Mouse (Mus musculus) cerebellum, adult 8-10 months (tissue): ENCODE data around the gene Fndc8.
A peak's percentile ranks its signal among the peaks of the same experiment; 100 is the strongest.

ENCODE experiments used
- DNase-seq: peaks from one replicate; pipeline ENCODE4 v3.0.0; 2022

The Fndc8 gene

GRCm38 (mm10) chr11:82891936-82892335 is at the start of gene Fndc8:
Gene Fndc8, plus strand, starts transcription at chr11:82892124.
- DNase-seq: no peak

- no peak for DNase-seq
Measured at GRCm38 (mm10) chr11:82844771-82845414, 47.0 kb upstream of the Fndc8 start.

GRCm38 (mm10) chr11:82845415-82846078 is 46.4 kb upstream of the Fndc8 start:
- DNase-seq: peak; percentile 20

DNA sequence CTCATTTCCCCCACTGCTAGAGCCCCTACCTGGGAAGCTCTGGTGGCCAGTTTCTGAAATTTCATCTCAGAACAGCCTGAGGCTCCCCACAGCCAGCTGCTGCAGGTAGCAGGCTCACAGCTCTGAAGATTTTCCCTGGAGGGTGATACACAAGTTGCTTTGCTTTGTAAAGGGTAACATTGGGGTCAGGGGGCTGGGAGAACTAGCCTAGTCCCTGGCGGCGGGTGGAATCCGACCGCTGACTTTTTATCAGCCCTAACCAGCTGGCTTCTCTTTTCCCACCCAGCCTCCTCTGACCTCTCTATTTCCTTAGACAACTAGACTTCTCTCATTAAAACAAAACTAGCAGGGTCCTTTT is 45.9 kb upstream of the Fndc8 start:
- no peak for DNase-seq

DNA sequence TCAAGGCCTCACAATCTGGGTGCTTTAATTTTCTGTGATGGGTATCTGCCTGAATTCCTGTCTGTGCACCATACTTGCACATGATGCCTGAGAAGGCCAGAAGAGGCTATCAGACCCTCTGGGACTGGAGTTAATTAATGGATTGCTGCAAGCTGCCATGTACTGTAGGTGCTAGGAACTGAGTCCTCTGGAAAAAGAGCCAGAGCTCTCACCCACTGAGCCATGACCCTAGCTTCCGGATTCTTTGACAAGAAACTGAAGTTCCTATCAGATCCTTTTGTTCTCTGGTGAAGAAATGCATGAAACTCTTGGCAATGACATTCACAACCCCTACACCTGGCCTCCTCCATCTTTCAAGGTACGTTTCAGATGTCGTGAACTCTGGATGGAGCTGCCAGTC is 45.0 kb upstream of the Fndc8 start:
- DNase-seq: no peak

GRCm38 (mm10) chr11:82847571-82848000 is 44.3 kb upstream of the Fndc8 start:
- DNase-seq: no peak

DNA sequence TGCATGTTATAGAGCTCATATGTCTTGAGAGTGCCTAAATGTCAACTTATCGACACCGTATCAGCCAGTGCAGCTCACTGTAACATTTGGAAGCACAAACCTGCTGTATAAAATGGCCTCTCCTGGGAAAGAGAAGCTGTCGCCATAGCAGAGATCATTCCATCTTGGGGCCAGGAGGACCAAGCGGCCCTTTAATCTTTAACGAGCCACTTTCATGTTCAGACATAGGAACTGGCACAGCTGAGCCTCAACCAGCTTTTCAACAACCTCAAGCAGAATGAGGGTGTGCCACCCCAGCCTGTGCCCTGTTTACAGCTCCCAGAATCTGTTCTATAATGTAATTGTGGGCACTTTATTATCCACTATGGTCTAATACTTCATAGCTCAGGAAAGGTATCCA is 41.7 kb upstream of the Fndc8 start:
- DNase-seq: no peak

DNA sequence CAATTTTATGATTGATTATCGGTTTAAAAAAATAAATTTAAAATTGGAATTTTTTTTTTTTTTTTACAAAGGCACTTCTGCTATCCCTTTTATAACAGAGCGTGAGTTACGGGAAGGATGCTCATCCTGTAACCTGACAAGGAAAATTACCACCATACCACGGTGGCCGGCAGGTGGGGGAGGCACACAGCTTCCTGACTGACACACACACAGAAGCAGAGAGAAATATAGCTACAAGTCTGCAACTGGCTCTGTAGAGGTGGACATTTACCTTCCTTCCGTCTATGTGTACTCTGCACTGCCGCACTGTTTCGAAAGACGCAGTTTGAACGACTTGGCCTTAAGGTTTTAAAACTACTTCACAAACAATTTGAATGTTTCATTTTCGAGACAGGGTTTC is 39.8 kb upstream of the Fndc8 start:
- no peak for DNase-seq

DNA sequence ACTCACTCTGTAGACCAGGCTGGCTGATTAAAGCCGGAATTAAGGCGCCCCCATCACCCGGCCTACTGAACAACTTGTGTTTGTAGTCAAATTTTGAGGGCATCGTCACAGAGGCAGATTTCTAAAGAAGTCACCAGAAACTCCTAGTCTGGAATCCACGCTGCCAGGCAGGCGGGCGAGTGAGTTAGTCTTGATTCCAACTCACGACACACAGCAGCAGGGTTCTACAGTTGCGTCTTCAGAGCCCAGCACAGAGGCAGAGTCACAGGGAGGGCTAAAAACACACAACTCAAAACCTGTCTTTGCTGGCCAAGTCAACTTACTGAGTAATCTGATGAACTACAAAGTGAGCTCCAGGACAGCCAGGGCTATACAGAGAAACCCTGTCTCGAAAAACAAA is 39.4 kb upstream of the Fndc8 start:
- no peak for DNase-seq

DNA sequence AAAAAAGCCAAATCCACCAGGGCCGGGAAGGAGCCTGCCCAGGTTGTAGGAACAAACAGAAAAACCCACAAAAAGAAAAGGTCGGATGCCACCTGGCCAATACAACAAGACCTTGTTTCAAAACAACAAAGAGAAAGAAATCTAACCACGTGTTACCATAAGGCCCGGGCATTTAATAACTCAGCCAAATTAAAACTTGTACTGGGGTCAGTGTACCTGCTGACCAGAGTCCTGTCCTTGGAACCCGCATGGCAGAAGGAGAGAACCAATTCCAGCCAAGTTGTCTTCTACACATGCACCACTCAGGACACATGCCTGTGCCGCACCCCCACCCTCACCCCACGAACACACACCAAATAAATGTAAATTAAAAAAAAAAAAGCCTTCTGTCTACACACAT is 39.0 kb upstream of the Fndc8 start:
- DNase-seq: no peak

DNA sequence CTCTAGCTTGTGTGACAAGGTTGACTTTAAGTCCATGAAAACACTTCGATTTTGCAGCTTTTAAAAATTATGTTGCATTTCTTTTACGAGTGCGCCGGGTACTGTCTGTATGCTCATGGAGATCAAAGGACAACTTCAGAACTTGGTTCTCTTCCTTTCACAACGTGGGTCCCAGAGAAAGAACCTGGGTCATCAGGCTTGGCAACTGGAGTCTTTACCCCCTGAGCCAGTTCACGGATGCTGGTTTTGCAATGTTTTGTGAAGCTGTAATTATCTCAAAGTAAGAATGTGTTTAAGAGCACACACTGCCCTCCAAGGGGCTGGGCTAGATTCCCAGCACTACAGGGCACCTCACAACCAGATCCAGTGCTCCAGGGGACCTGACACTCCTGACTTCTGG is 37.8 kb upstream of the Fndc8 start:
- no peak for DNase-seq

DNA sequence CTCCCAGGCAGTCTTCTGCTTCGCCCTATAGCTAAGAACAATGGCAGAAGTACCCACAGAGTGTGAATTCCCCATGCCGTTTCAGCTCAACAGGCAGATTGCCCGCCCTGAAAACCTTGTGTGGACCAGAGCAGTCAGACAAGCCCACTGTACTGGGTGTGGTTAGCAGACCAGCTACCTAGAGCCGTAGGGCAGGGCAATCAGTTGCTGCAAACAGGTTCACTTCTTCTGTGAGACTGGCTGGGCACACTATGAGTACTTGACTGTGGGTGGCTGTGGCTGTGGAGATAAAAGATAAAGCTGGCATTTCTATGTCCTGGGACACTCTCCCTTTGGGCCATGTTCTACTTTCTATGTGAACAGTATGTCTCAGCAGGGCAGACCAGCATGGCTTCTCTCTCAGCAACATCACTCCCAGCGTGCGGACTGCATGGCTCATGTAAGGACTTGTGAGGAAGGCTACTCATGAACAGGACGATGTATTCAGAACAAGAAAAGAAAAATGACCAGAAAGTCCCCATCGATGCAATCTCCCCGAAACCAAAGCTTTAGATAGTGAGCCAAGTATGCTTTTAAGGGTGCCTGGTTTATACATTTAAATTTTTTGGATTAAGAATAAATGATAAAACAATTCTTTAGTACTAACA is 36.5 kb upstream of the Fndc8 start:
- no peak for DNase-seq

DNA sequence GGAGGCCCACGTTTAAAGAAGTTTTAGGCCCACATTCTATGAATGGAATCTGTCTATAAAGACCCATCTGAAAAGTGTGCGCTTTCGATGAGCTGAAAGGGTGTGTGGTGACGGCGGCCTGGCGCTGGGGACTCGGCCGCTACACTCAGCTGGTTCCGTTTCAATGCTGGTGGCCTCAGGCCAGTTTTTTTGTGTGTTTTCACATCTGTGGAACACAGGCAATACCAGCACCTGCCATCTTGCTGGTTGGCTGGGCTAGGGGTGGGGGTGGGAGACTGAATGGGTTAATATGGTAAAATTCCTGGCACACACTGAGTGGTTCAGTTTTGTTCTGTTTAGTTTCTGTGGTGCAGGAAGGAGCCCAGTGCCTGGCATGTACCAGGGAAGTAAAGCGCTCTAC is 35.9 kb upstream of the Fndc8 start:
- DNase-seq: no peak

- DNase-seq: no peak
Measured at GRCm38 (mm10) chr11:82857307-82857848, 34.5 kb upstream of the Fndc8 start.

- DNase-seq: no peak
Measured at GRCm38 (mm10) chr11:82860759-82861158, 31.2 kb upstream of the Fndc8 start.

DNA sequence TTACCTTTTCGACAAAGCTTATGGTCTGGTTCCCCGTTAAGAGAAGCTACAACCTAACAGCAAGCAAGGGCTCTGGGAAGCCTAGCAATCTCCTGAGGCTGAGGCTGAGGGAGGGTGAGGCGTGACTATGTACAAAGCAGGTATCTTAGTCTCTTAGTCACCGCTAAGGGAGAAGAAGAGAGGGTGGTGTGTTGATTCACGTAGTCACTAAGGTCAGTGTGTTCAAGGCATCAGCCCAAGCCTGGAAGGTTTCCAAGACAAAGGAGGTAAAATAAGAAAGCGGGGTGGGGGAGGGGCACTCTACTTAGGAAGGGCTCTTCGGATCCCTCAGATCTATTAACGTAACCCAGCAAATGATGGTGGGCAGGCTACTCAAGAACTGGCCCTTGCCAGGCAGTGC is 30.4 kb upstream of the Fndc8 start:
- DNase-seq: no peak

GRCm38 (mm10) chr11:82862638-82863037 is 29.3 kb upstream of the Fndc8 start:
- no peak for DNase-seq

GRCm38 (mm10) chr11:82863059-82863458 is 28.9 kb upstream of the Fndc8 start:
- no peak for DNase-seq

DNA sequence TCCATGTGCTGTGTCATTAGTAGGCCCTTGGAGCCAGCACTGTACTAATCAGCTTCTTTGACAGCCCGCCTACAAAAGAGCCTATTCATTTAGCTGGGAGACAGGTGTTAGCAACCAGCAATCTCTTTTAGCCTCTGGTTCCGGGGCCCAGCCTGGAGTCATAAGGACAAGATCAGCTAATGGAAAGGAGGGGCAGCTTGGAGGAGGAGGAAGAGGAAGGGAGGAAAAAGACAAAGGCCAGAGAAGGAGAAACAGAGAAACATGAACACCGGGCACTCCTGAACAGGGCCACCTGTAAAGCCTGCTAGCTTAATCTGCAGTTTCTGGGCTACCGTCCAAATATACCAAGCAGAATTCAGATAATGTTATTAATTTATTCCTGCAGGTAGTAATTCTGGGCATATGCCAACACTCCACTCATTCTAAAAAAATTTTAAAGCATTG is 28.4 kb upstream of the Fndc8 start:
- no peak for DNase-seq

GRCm38 (mm10) chr11:82865957-82866356 is 26.0 kb upstream of the Fndc8 start:
- DNase-seq: no peak

DNA sequence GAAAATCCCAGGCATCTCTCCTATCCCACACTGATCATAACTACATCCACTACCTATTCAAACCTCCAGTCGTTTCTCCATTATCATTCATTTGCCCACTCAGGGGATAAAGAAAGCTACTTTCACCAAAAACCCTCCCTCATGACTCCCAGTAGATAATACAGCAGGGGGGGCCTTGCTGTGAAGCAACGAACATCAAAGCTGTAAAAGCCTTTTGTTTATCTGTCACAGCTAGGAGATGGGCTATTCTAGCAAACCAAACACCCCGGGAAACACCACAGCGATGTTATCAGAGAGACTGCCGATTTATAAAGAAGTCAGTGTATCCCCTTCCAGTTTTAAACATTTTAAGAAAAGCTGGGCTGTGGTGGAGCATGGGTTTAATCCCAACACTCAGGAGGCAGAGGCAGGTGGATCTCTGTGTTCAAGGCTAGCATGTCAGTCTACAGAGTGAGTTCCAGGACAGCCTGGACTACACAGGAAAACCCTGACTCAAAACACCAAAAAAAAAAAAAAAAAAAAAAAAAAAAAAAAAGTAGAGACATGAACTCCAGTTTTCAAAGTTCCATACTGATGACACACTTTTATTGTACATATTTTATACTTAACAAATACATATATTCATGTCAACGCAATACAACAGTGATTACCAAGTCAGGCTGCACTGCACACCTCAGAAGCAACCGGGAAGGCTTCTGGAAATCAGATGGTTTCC is 24.9 kb upstream of the Fndc8 start:
- DNase-seq: no peak

- no peak for DNase-seq
Measured at GRCm38 (mm10) chr11:82867956-82868355, 24.0 kb upstream of the Fndc8 start.

DNA sequence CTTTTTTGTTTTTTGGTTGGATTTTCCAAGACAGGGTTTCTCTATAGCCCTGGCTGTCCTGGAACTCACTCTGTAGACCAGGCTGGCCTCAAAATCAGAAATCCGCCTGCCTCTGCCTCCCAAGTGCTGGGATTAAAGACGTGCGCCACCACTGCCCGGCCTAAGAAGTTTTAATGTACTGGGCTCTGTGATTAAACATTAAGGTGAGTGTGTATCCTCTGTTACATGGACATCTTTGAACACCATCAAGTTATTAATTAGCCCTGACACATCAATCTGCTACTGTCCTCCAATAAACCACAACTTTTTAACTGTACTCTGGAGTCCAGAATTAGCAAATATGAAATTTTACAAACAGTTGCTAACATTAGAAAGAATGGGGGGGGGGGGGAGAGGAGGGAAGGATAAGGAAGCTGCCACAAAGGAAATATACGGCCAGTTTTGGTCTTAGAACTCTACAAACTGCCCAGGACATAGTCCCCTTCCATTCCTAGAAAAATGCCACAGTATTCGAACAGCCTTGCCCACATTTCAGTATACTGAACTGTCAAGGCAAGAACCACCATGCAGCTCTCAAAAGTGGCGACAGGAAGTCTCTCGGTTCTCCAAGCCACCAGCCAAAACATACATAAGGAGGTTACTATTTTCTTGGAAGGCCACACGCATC is 22.3 kb upstream of the Fndc8 start:
- DNase-seq: peak; percentile 11
